Mouse (Mus musculus): ENCODE results near the gene Clic5. TPM values are rescaled to one million over a fixed set of nuclear protein-coding genes. Genes with fewer than 3 reads are reported as not detected.

Gene Clic5
- total and polyA plus RNA-seq, 2 experiments = 0.15 to 0.37 TPM

- no peak for TF ChIP-seq POLR2A (IDR thresholded peaks at IDR 0.05; ENCODE audit: extremely low read depth, insufficient read depth, low read length)
- no peak for TF ChIP-seq CTCF (IDR thresholded peaks at IDR 0.05; ENCODE audit: low read depth, low read length)
- Histone ChIP-seq H3K4me1 (ENCODE audit: control insufficient read depth, insufficient read depth, low read length) (no peaks in the 10 kb centered on the region; the same call in 1 of the 2 replicates), H3K79me2 (ENCODE audit: control insufficient read depth, insufficient read depth, low read length) (no peaks in the 10 kb centered on the region), H3K9ac (ENCODE audit: low read depth, low read length) (no peak overlapping the region), H3K4me3 (ENCODE audit: insufficient read depth, low read depth, low read length) (no peak overlapping the region), H3K27me3 (ENCODE audit: control insufficient read depth, insufficient read depth, low read length) (no peaks in the 10 kb centered on the region), H3K36me3 (ENCODE audit: control insufficient read depth, insufficient read depth, low read length) (no peaks in the 10 kb centered on the region), H3K27ac (replicated peaks; ENCODE audit: insufficient read depth, low read depth, low read length) (no peak overlapping the region)
- WGBS = 63% methylated on average over 3 of the region's 3 CpGs
- DNase-seq (ENCODE audit: extremely low read depth, low read depth, low spot score) = no peak
Measured at GRCm38 (mm10) chr17:44192981-44193380, 4.6 kb downstream of the Clic5 start.

DNA sequence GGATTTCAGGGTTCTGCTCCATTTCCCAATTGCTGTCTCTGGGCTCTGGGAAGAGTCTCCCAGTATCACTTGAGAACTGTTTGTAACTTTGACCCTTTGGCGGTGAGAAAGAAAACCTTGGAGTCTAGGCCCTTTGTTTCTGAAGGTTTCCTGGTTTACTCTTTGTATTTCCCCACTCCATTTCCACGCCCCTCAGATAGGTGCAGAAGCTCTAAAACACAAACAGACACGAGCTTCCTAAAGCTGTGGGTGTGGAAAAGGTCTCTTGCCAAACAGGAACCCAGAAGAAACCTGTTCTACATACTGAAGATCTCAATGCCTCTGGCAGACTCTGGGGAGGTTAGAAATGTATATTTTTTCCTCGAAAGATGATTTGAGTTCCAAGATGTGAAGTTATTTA, 10.8 kb downstream of the Clic5 start:
- WGBS = 79% methylated on average over 4 of the region's 4 CpGs

GRCm38 (mm10) chr17:44202952-44203351, 14.6 kb downstream of the Clic5 start:
- Histone ChIP-seq H3K27me3 (ENCODE audit: control insufficient read depth, insufficient read depth, low read length) (no peaks in the 10 kb centered on the region), H3K27ac (replicated peaks; ENCODE audit: insufficient read depth, low read depth, low read length) (no peak overlapping the region), H3K79me2 (ENCODE audit: control insufficient read depth, insufficient read depth, low read length) (no peaks in the 10 kb centered on the region), H3K4me3 (ENCODE audit: insufficient read depth, low read depth, low read length) (no peak overlapping the region), H3K4me1 (ENCODE audit: control insufficient read depth, insufficient read depth, low read length) (no peaks in the 10 kb centered on the region), H3K9ac (ENCODE audit: low read depth, low read length) (no peak overlapping the region), H3K36me3 (ENCODE audit: control insufficient read depth, insufficient read depth, low read length) (no peaks in the 10 kb centered on the region)
- DNase-seq (ENCODE audit: extremely low read depth, low read depth, low spot score) = no peak
- no peak for TF ChIP-seq CTCF (IDR thresholded peaks at IDR 0.05; ENCODE audit: low read depth, low read length)
- TF ChIP-seq POLR2A (IDR thresholded peaks at IDR 0.05; ENCODE audit: extremely low read depth, insufficient read depth, low read length) = no peak
- WGBS = 78% methylated on average over 5 of the region's 5 CpGs

More for the DNA sequence above, 10.8 kb downstream of the Clic5 start:
- Histone ChIP-seq H3K36me3 (ENCODE audit: control insufficient read depth, insufficient read depth, low read length) (no peaks in the 10 kb centered on the region), H3K4me3 (ENCODE audit: insufficient read depth, low read depth, low read length) (no peak overlapping the region), H3K4me1 (ENCODE audit: control insufficient read depth, insufficient read depth, low read length) (no peaks in the 10 kb centered on the region), H3K9ac (ENCODE audit: low read depth, low read length) (no peak overlapping the region), H3K27ac (replicated peaks; ENCODE audit: insufficient read depth, low read depth, low read length) (no peak overlapping the region), H3K27me3 (ENCODE audit: control insufficient read depth, insufficient read depth, low read length) (no peaks in the 10 kb centered on the region), H3K79me2 (ENCODE audit: control insufficient read depth, insufficient read depth, low read length) (no peaks in the 10 kb centered on the region)
- no peak for DNase-seq (ENCODE audit: extremely low read depth, low read depth, low spot score)
- TF ChIP-seq CTCF (IDR thresholded peaks at IDR 0.05; ENCODE audit: low read depth, low read length) = no peak
- no peak for TF ChIP-seq POLR2A (IDR thresholded peaks at IDR 0.05; ENCODE audit: extremely low read depth, insufficient read depth, low read length)

- WGBS = 86% methylated on average over 1 of the region's 1 CpGs
- no peak overlapping the region for H3K27ac ChIP-seq (replicated peaks; ENCODE audit: insufficient read depth, low read depth, low read length)
- TF ChIP-seq CTCF (IDR thresholded peaks at IDR 0.05; ENCODE audit: low read depth, low read length) = no peak
- TF ChIP-seq POLR2A (IDR thresholded peaks at IDR 0.05; ENCODE audit: extremely low read depth, insufficient read depth, low read length) = no peak
Measured at GRCm38 (mm10) chr17:44204787-44205186, 16.4 kb downstream of the Clic5 start.

DNA sequence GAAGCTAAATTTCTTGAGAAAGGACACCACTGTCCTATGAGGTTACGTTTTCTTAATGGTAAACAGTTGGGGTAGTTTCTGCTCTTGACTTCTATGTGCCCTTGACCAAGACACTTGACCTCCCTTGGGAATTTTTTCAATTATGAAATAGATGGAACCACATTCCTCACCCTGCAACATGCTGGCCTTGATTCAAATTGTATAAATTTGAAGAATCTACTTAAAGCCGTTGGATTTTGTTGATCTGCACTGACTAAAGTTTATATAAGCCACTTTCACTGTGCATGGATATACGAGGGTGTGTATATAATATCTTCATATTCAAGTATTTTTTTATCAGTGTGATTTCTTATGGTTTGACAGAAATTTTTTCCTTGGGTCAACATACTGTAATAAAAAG, 17.2 kb downstream of the Clic5 start:
- Histone ChIP-seq H3K9ac (ENCODE audit: low read depth, low read length) (no peak overlapping the region), H3K27ac (replicated peaks; ENCODE audit: insufficient read depth, low read depth, low read length) (no peak overlapping the region), H3K4me1 (ENCODE audit: control insufficient read depth, insufficient read depth, low read length) (no peaks in the 10 kb centered on the region), H3K36me3 (ENCODE audit: control insufficient read depth, insufficient read depth, low read length) (no peaks in the 10 kb centered on the region), H3K79me2 (ENCODE audit: control insufficient read depth, insufficient read depth, low read length) (no peaks in the 10 kb centered on the region), H3K27me3 (ENCODE audit: control insufficient read depth, insufficient read depth, low read length) (no peaks in the 10 kb centered on the region), H3K4me3 (ENCODE audit: insufficient read depth, low read depth, low read length) (no peak overlapping the region)
- 84% methylated on average over 3 of the region's 3 CpGs for WGBS
- TF ChIP-seq POLR2A (IDR thresholded peaks at IDR 0.05; ENCODE audit: extremely low read depth, insufficient read depth, low read length) = no peak
- no peak for TF ChIP-seq CTCF (IDR thresholded peaks at IDR 0.05; ENCODE audit: low read depth, low read length)
- DNase-seq (ENCODE audit: extremely low read depth, low read depth, low spot score) = no peak

More at GRCm38 (mm10) chr17:44204787-44205186, 16.4 kb downstream of the Clic5 start:
- Histone ChIP-seq H3K4me3 (ENCODE audit: insufficient read depth, low read depth, low read length) (no peak overlapping the region), H3K4me1 (ENCODE audit: control insufficient read depth, insufficient read depth, low read length) (no peaks in the 10 kb centered on the region), H3K27me3 (ENCODE audit: control insufficient read depth, insufficient read depth, low read length) (no peaks in the 10 kb centered on the region), H3K79me2 (ENCODE audit: control insufficient read depth, insufficient read depth, low read length) (no peaks in the 10 kb centered on the region), H3K9ac (ENCODE audit: low read depth, low read length) (no peak overlapping the region), H3K36me3 (ENCODE audit: control insufficient read depth, insufficient read depth, low read length) (no peaks in the 10 kb centered on the region)
- DNase-seq (ENCODE audit: extremely low read depth, low read depth, low spot score) = no peak

GRCm38 (mm10) chr17:44208900-44209299, 20.5 kb downstream of the Clic5 start:
- H3K9ac ChIP-seq (ENCODE audit: low read depth, low read length) = no peak overlapping the region
- DNase-seq (ENCODE audit: extremely low read depth, low read depth, low spot score) = no peak
- no peak for TF ChIP-seq CTCF (IDR thresholded peaks at IDR 0.05; ENCODE audit: low read depth, low read length)
- TF ChIP-seq POLR2A (IDR thresholded peaks at IDR 0.05; ENCODE audit: extremely low read depth, insufficient read depth, low read length) = no peak
- no peak overlapping the region for H3K4me3 ChIP-seq (ENCODE audit: insufficient read depth, low read depth, low read length)
- no peaks in the 10 kb centered on the region for H3K36me3 ChIP-seq (ENCODE audit: control insufficient read depth, insufficient read depth, low read length)
- H3K79me2 ChIP-seq (ENCODE audit: control insufficient read depth, insufficient read depth, low read length) = no peaks in the 10 kb centered on the region
- 88% methylated on average over 4 of the region's 4 CpGs for WGBS
- no peak overlapping the region for H3K27ac ChIP-seq (replicated peaks; ENCODE audit: insufficient read depth, low read depth, low read length)
- H3K27me3 ChIP-seq (ENCODE audit: control insufficient read depth, insufficient read depth, low read length) = no peaks in the 10 kb centered on the region
- no peaks in the 10 kb centered on the region for H3K4me1 ChIP-seq (ENCODE audit: control insufficient read depth, insufficient read depth, low read length)
